Mouse (Mus musculus) stomach, embryonic 16.5 days (tissue): ENCODE measurements at regions not wholly inside any gene's neighbourhood (a gene's known extent, or its start where the extent isn't known, plus 50 kb on each side); places are given as distances from the start of the nearest gene placed in this dataset.
A peak's percentile ranks its signal among the peaks of the same experiment; 100 is the strongest.

Experiments
- ATAC-seq: fragments of 200-750 bp; cut with Nextera tagmentation; 2 replicates; pipeline ENCODE4 v1.8.0; 2017; ENCODE audit warnings: moderate number of reproducible peaks, moderate TSS enrichment; ENCODE audit not compliant: insufficient read depth, low FRiP score
- H3K27ac ChIP-seq: fragments of 300-500 bp; sonication (generic); 2 replicates; pipeline ENCODE4 v1.5.1; 2014; ENCODE audit warnings: low read length
- H3K27me3 ChIP-seq: fragments of 300-500 bp; sonication (generic); 2 replicates; pipeline ENCODE4 v1.6.1; 2014; ENCODE audit warnings: low read length, control low read depth, mixed read lengths; ENCODE audit not compliant: control insufficient read depth, insufficient read depth
- H3K36me3 ChIP-seq: fragments of 300-500 bp; sonication (generic); 2 replicates; pipeline ENCODE4 v1.6.1; 2014; ENCODE audit warnings: low read length; ENCODE audit not compliant: control insufficient read depth, insufficient read depth
- H3K4me1 ChIP-seq: fragments of 300-500 bp; sonication (generic); 2 replicates; pipeline ENCODE4 v1.6.1; 2014; ENCODE audit warnings: low read length, control low read depth, mixed read lengths; ENCODE audit not compliant: control insufficient read depth, insufficient read depth
- H3K4me2 ChIP-seq: fragments of 300-500 bp; sonication (generic); 2 replicates; pipeline ENCODE4 v1.6.1; 2014; ENCODE audit warnings: low read depth, low read length, mixed read lengths
- H3K4me3 ChIP-seq: fragments of 300-500 bp; sonication (generic); replicated peaks from 2 replicates; pipeline ENCODE4 v1.5.1; 2014; ENCODE audit warnings: mild to moderate bottlenecking, low read length
- H3K9ac ChIP-seq: fragments of 300-500 bp; sonication (generic); 2 replicates; pipeline ENCODE4 v1.6.1; 2014; ENCODE audit warnings: low read length
- H3K9me3 ChIP-seq: fragments of 300-500 bp; sonication (generic); replicated peaks from 2 replicates; pipeline ENCODE4 v1.6.1; 2016; ENCODE audit warnings: low read length, control low read depth; ENCODE audit not compliant: control insufficient read depth
- WGBS: fragments of 180-500 bp; shearing (Covaris S2); extraction: QIAGEN DNeasy Blood & Tissue Kit; methylation state at CpG from one replicate; pipeline ENCODE4 v1.1.7; 2014; 5-methylcytosine and 5-hydroxymethylcytosine counted together

- Histone ChIP-seq H3K4me1 (peaks cover 7% of the 10 kb centered on the region; the same call in 1 of the 2 replicates), H3K27me3 (no peaks in the 10 kb centered on the region), H3K4me3 (no peak overlapping the region), H3K9ac (no peak overlapping the region), H3K4me2 (no peak overlapping the region), H3K27ac (no peak overlapping the region), H3K36me3 (no peaks in the 10 kb centered on the region), H3K9me3 (no peaks in the 10 kb centered on the region)
- no peak for ATAC-seq
- 45% methylated on average over 3 of the region's 3 CpGs for WGBS
Measured at GRCm38 (mm10) chr3:116197966-116198365, 55.3 kb downstream of the Gpr88 start.

GRCm38 (mm10) chr3:116194701-116195100 lies 58.6 kb downstream of the Gpr88 start:
- 0 out of 2 replicates have a peak, but pooled peaks have one; percentile 56 for ATAC-seq
- WGBS: 55% methylated on average over 3 of the region's 3 CpGs
- H3K27me3 ChIP-seq: no peaks in the 10 kb centered on the region
- H3K9me3 ChIP-seq: no peaks in the 10 kb centered on the region
- H3K4me2 ChIP-seq: no peak overlapping the region
- H3K27ac ChIP-seq: peak overlapping the region; percentile 22; the same call in 1 of the 2 replicates
- peaks cover 7% of the 10 kb centered on the region; the same call in 1 of the 2 replicates for H3K4me1 ChIP-seq
- H3K36me3 ChIP-seq: no peaks in the 10 kb centered on the region
- no peak overlapping the region for H3K9ac ChIP-seq
- no peak overlapping the region for H3K4me3 ChIP-seq

- H3K4me2 ChIP-seq: no peak overlapping the region
- H3K9me3 ChIP-seq: no peaks in the 10 kb centered on the region
- no peak for ATAC-seq
- H3K4me3 ChIP-seq: no peak overlapping the region
- no peaks in the 10 kb centered on the region for H3K27me3 ChIP-seq
- H3K36me3 ChIP-seq: no peaks in the 10 kb centered on the region
- 66% methylated on average over 6 of the region's 6 CpGs for WGBS
- peak overlapping the region; percentile 32; the same call in 1 of the 2 replicates for H3K27ac ChIP-seq
- H3K9ac ChIP-seq: no peak overlapping the region
- peaks cover 5% of the 10 kb centered on the region; the same call in 1 of the 2 replicates for H3K4me1 ChIP-seq
Measured at GRCm38 (mm10) chr3:116191261-116191660, 61.8 kb upstream of the Vcam1 start.

GRCm38 (mm10) chr3:116190727-116191126 lies 61.2 kb upstream of the Vcam1 start:
- Histone ChIP-seq H3K4me3 (no peak overlapping the region), H3K36me3 (no peaks in the 10 kb centered on the region), H3K4me1 (peaks cover 5% of the 10 kb centered on the region; the same call in 1 of the 2 replicates), H3K27ac (no peak overlapping the region), H3K27me3 (no peaks in the 10 kb centered on the region), H3K4me2 (no peak overlapping the region), H3K9ac (no peak overlapping the region), H3K9me3 (no peaks in the 10 kb centered on the region)
- ATAC-seq: no peak
- WGBS: 36% methylated on average over 2 of the region's 2 CpGs

GRCm38 (mm10) chr3:116189363-116190100 lies 60.0 kb upstream of the Vcam1 start:
- Histone ChIP-seq H3K9me3 (no peaks in the 10 kb centered on the region), H3K27me3 (no peaks in the 10 kb centered on the region), H3K4me2 (no peak overlapping the region), H3K27ac (no peak overlapping the region), H3K4me3 (no peak overlapping the region), H3K36me3 (no peaks in the 10 kb centered on the region), H3K9ac (no peak overlapping the region), H3K4me1 (no peaks in the 10 kb centered on the region)
- 73% methylated on average over 6 of the region's 6 CpGs for WGBS
- ATAC-seq: no peak

GRCm38 (mm10) chr3:116185206-116185605 lies 55.7 kb upstream of the Vcam1 start:
- no peaks in the 10 kb centered on the region for H3K4me1 ChIP-seq
- no peak overlapping the region for H3K4me3 ChIP-seq
- H3K27me3 ChIP-seq: no peaks in the 10 kb centered on the region
- no peak overlapping the region for H3K9ac ChIP-seq
- no peak overlapping the region for H3K27ac ChIP-seq
- no peak overlapping the region for H3K4me2 ChIP-seq
- 84% methylated on average over 7 of the region's 7 CpGs for WGBS
- H3K36me3 ChIP-seq: no peaks in the 10 kb centered on the region
- no peak for ATAC-seq
- no peaks in the 10 kb centered on the region for H3K9me3 ChIP-seq

GRCm38 (mm10) chr3:116184443-116184842 lies 55.0 kb upstream of the Vcam1 start:
- Histone ChIP-seq H3K27ac (no peak overlapping the region), H3K4me1 (no peaks in the 10 kb centered on the region), H3K9me3 (no peaks in the 10 kb centered on the region), H3K36me3 (no peaks in the 10 kb centered on the region), H3K27me3 (no peaks in the 10 kb centered on the region), H3K4me3 (no peak overlapping the region), H3K9ac (no peak overlapping the region), H3K4me2 (no peak overlapping the region)
- WGBS: 76% methylated on average over 4 of the region's 4 CpGs
- no peak for ATAC-seq

GRCm38 (mm10) chr3:116180341-116180885 lies 50.9 kb upstream of the Vcam1 start:
- no peak overlapping the region for H3K27ac ChIP-seq
- no peak for ATAC-seq
- WGBS: 82% methylated on average over 5 of the region's 5 CpGs

More at GRCm38 (mm10) chr3:116180341-116180885, 50.9 kb upstream of the Vcam1 start:
- Histone ChIP-seq H3K36me3 (no peaks in the 10 kb centered on the region), H3K27me3 (no peaks in the 10 kb centered on the region), H3K9me3 (no peaks in the 10 kb centered on the region), H3K4me3 (no peak overlapping the region), H3K9ac (no peak overlapping the region), H3K4me2 (no peak overlapping the region), H3K4me1 (no peaks in the 10 kb centered on the region)
